Mouse (Mus musculus): ENCODE measurements around the gene Gm8298. TPM values are rescaled to one million over a fixed set of nuclear protein-coding genes. Genes with fewer than 3 reads are reported as not detected.
A peak's percentile ranks its signal among the peaks of the same experiment; 100 is the strongest.
"Not testable (repeated sequence)": the region's sequence is repeated elsewhere in the genome, so short reads cannot be mapped to it uniquely, and the experiment has no call there.

The Gm8298 gene
- not detected in 2 replicates for total RNA-seq (2021)
- long read RNA-seq, experiment 1 = 0 reads
- long read RNA-seq, experiment 2 = 0 reads

- DNase-seq = no peak
Measured at GRCm38 (mm10) chr3:59860751-59861150, at the start of gene Gm8298. TSS of gene Gm8298 (plus strand) at chr3:59861051.

DNA sequence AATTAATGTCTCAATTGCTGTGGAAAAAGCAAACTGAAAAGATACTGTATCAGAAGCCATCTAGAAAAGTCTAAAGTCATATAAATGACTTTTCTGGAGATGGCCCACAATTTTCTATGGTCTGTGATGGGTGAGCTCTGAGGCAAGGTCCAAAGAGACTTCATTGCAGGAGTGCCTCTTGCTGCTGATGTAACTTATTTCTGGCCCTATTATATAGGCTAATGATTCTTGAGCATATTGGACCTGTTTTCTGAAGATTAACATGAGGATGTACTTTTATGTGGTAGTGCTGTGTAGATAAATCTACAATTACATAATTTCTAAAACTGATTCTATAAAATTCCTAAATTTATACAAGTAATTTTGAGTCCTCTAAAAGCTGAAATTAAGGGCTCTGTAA is 47.7 kb upstream of the Gm8298 start:
- DNase-seq = no peak

- peak; percentile 43 for DNase-seq
Measured at GRCm38 (mm10) chr3:59870765-59871164, 9.9 kb downstream of the Gm8298 start.

DNA sequence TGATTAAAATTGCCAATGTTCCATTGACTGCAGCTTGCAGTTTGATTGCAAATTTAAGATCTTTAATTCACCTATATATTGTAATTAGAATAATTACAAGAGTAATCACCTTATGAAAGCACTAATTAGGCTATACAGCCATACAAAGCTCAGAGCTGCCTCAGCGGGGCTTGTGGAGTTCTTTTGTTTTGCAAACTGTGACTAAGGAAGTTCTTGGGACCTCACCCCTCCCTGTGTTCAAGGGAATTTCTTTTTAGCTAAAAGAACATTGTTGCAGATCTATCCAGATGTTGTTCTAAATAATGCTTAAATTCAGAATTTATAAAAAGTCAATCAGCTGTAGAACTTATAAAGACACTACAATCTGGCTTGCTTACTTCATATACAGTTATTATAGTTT is 16.8 kb downstream of the Gm8298 start:
- not testable (repeated sequence) for DNase-seq

- not testable (repeated sequence) for DNase-seq
Measured at GRCm38 (mm10) chr3:59879801-59880554, 19.1 kb downstream of the Gm8298 start.

- DNase-seq = peak; percentile 9
Measured at GRCm38 (mm10) chr3:59893276-59893675, 32.4 kb downstream of the Gm8298 start.

- DNase-seq = no peak
Measured at GRCm38 (mm10) chr3:59924914-59925313, 64.1 kb downstream of the Gm8298 start, which contains the start of gene C130079G13Rik. TSS of gene C130079G13Rik (plus strand) at chr3:59925214.

Other genes starting within 250 kb of the Gm8298 start
- not detected in 2 replicates for gene Gm5538, start 131.3 kb upstream of the Gm8298 start, total RNA-seq (2021)
- not detected in 2 replicates for gene C130079G13Rik, start 64.2 kb downstream of the Gm8298 start, total RNA-seq (2021)
- not detected in 2 replicates for gene Aadacl2, start 145.7 kb downstream of the Gm8298 start, total RNA-seq (2021)
- gene Aadac, start 164.7 kb downstream of the Gm8298 start, total RNA-seq (2021) = 3.0 and 53.4 TPM in 2 replicates
- gene Sucnr1, start 220.8 kb downstream of the Gm8298 start, total RNA-seq (2021) = 1.8 and 2.0 TPM in 2 replicates